Mouse (Mus musculus) thymus, postnatal 10 days (tissue): ENCODE results near the gene Nfia.

Experiments
- DNase-seq, 2 experiments: peaks; one replicate each; pipeline ENCODE4 v3.0.0; 2021; ENCODE audit warnings: low spot score in 2 of 2

Gene Nfia

DNA sequence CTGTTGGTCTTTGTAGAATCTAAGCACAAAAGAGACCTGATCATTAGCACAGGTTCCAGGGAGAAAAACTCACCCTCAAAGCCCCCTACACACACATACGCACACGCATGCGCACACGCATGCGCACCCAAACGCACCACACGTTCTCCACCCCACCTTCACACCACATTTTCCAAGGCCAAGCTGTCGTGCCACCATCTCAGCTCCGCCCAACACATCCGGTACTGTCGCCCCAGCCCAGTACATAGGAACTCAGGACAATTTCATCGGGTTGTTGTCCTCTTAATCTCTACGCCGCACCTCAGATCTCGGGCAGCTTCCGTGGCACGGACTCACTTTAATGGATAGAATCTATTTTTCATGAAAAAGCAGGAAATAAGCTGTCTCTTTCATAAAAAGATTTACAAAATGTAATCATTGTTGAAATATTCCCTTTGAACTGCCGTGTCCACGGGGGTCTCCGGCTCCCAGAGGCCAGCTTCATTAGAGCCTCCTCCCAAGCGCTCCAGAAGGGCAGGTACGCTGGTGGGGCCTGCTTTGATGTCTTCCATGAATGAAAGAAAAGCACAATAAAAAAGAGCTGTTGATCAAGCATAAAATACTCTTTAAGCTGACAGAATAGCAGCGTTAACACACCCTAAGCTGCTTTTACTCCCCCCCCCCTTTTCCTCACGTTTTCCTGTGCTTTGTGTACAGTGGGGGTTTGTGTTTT, 330.2 kb downstream of the Nfia start:
- no peak for DNase-seq

DNA sequence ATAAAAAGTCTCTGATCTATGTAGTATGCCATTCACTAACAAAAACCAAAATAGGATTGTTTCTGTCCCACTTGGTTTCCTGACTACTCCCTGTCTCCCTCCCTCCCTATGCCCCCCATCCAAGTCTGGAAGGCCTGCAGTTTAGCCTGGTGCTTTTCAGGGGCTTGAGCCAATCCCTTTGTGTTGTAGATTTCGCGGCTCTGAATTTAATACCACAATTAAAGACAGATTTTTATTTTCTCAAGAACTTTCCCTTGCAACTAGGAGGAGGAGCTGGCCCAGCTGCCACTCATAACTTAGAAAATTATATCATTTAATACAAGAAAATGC, 330.8 kb downstream of the Nfia start:
- DNase-seq: no peak

DNA sequence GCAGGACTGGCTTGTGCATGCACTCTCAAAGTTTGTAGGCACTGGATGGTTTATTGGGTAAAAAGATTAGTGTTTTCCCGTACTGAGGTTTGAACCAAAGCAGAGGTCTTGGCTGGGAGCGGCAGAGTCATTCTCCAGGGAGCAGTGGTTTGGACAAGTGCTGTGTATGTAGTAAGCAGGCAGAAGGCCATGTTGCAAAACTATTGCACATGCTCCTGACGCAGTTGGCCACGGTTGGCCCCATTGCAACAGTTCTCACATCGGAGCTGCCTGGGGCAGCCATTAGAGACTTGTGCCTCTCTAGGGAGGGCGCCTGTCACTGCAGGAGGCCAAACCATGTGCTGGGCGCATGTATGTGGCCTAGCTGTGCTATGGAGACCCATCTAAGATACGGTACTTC, 331.6 kb downstream of the Nfia start:
- no peak for DNase-seq

DNA sequence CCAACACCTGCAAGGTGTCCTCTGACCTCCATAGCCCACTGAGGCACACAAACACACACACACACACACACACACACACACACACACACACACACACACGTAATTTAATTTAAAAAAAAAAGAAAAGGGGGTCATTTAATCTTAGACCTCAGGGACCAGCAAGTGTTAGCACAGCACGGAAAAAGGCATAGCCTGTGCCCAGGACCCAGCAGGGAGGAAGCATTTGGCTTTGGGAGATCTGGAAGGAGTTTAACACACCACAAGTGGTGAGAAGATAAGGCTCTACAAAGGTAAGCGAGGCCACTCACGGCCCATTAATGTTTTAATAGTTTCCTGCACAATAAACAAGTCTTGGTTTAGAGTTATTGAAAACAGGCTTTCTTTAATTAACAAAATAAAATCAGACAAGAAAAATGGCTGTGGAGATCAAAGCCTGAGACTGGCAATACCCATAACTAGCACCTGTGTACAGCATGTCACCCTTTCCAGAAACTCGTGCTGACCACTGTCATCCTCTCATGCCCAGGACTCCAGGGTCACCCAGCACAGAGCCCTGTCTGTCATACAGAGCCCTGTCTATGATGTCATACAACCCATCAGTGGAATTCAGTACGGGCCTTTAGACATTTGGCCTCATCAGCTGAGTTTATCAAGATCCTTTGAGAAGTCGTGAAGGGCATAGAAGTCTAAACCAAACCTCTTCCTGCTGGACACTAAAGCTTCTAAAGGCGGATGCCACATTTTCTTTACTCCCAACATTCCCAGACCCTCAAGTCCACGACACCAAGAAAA, 332.6 kb downstream of the Nfia start:
- no peak for DNase-seq

DNA sequence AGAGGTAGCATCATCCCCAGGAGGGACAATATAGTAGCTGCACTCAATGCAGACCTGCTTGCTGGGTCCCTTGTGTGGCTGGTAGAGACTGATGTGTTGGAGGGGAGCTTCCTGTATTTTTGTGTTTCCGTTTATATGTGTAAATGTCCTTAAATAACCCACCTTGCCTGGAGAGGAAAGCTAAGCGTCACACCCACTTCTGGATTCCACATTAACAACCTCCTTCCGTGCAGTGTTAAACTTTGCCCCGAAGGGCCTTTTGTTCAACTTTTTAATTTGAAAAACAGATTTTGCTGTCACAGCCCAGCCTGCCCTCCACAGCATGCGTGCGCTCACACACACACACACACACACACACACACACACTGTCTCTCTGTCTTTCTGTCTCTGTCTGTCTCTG, 333.4 kb downstream of the Nfia start:
- DNase-seq: no peak

DNA sequence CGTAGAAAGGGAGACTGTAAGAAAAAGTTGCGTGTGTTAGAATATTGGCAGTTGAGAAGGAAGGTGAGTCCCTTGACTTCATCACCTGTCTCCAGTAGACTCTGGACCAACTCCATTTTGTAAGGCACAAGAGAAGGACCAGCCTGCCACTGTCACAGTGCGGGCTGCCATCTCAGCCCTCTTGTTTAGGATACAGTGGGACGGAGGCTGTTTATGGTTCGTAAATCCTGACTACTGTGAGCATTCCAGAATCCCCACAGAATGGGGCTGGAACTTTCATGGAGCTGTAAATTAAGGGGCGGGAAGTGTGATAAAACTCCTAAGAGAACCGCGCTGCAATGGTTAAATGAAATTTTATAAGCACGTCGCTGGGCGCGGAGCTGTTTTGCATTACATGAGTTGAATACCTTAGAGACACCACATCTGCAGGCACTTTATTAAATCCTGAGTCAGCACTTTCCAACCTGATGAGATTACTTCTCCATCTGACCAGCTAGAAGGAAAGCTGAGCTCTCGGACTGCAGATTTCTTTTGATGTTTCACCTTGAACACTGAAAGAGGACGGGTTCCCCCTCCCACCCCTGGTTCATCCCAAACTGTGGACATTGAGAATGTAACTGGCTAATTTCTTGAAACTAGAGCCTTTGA, 334.0 kb downstream of the Nfia start:
- DNase-seq: no peak

DNA sequence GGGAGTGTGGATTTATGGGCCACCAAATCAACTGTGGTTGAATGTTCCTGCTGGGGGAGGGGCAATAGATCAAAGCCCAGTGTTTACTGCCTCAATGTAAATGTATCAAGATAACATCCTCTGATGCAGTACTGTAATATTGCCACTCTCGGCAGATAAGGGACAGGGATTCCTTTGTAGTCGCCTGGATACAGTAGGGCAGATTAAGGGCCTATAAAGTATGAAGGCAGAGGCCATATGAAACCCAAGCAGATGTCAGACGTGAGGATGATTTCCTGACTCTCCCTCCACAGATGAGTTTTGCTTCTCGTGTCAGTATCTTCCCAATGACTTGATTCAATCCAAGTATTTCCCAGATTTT, 334.5 kb downstream of the Nfia start:
- no peak for DNase-seq

DNA sequence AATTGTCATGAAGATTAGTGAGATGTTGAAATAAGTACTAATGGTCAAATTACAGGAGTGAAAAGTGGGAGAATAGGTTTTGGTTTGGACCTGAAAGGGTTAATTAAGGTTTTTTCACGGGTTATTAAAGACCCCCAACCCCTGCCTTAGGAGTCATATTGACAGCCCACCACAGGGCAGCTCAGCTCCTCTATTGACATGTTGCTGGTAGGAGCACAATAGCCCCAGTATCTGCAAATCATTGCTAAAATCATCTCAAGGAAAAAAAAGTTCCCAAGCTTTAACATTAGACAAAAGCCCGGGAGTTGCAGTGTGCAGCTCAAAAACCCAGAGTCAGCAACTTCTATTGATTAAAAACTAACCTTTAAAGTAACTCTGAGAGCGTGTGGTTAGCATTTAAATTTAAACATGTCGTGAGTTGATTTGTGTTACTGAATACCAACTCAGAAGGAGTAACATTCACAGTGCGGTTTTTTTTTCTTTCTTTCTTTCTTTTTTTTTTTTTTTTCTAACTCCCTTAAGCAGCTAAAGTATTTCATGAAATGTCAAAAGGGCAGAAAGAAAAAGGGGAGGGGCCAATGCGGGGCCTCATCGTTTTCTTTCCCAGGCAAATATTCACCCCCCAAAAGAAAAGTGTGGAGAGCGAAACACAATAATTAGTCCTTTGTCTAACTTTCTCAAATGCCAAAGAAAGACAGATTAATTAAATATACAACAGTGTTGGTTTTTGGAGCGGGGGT, 335.6 kb downstream of the Nfia start:
- DNase-seq: no peak

DNA sequence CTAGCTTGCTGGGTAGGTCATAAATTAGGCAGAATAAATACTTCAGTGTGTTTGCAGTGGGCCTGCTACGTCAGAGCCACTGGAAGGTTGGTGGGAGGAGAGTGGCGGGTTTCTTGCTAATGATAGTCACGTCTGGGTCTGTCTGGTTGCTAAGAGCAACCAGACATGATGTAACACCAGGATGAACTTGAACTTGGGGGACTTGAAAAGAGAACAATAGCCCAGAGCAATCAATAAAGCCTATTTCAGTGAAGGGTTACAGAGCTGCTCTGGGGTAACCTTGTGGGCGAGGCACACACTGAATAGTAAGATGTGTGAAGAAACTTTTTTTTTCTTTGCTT, 336.1 kb downstream of the Nfia start:
- no peak for DNase-seq

DNA sequence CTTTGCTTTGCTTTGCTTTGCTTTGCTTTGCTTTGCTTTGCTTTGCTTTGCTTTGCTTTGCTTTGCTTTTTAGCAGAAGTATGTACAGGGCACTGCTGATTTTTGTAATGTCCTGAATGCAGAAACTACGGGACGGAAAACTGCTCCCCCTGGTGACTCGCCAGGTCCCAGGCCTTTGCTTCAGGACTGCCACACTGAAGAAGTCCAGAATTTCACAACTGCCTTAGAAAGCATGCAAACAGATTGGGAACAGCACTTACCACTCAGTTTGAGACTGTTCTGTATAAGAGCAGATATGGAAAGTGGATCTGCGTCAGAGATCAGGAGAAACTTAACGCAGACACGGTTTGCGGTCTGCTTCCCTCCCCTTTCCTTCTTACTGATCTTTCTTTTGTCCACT, 336.5 kb downstream of the Nfia start:
- DNase-seq: peak in 1 of 2 experiments; percentile 60

DNA sequence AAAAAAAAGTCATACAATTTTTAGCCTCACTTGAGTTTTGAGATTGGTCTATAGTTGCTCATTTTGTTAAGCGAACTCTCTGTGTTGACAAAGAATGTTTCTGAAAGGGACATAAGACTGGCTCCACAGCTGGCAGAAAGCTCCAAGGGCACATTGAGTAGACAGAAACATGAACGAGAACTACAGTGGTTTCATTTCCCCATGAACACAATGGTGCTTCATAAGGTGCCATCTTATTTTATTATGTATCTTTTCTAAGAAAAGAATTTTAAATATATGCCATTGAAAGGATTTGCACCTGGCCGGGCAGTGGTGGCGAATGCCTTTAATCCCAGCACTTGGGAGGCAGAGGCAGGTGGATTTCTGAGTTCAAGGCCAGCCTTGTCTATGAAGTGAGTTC, 337.4 kb downstream of the Nfia start:
- no peak for DNase-seq

DNA sequence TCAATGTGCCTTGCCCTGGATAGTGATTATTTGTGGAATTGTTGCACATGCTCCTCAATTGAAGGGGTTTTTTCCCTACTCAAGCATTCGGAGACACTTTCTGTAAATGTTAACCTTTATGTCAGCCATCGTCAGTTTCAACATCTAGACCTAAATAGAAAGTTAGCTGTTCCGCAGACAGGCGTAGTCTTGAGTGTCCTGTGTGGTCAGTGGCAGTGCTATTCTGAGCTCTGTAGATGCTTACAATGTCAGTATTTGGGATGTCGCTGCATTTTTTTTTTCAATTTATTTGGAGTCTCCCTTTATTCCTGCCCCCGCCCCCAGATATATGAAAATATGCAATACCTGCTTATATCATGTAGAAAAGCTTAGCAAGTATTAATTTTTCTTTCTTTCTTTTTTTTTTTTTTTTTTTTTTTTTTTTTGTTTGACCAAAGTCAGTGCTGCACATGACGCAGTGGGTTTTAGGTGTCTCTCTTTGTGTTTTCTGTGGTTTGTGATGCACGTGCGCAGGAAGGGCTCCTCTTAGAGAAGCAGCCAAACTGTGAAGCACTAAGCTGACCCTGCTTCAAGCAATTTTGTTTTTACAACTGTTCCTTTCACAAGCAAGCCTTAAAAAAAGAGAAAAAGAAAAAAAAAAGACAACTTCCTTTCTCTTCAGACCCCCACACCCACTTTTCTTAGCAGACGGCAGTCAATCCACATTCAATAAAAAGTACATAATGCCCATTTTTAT, 340.9 kb downstream of the Nfia start:
- peak; percentile 45 to 53 for DNase-seq

DNA sequence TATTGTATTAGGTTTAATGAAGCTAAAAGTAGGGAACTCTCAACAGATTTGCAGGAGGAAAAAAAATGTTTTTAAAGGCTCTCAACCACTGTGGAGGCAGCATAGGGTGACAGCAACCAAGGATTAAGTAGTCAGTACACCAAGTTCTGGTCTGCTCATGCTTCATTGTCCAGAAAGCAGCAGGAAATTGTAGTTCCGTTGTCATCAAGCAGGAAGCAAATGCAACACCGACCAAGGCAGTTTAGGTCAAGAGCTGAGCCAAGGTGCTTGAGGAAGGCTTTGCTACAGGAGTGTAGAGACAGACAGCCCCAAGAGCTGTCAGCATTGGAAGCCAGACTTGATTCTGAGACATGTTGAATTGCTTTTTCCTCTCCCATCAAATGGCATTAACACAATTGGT, 342.4 kb downstream of the Nfia start:
- DNase-seq: no peak

DNA sequence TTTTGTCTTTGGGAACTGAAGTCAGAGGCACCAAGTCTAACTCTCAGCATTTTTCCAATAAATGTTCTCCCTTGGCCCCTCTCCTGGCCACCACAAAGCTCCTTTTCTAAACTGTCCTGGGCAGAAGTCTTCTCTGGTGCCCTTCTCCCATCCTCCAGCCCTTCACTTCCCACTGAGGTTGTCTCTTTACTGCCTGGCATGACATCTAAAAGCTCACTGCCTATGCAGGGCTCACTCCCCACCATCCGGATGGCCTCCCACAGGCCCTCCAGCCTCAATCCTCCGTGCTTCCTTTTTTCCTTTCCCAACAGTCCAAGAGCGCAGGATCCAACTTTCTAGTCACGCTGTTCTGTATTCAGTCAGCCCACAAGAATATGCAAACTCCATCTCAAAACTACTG, 342.9 kb downstream of the Nfia start:
- no peak for DNase-seq

DNA sequence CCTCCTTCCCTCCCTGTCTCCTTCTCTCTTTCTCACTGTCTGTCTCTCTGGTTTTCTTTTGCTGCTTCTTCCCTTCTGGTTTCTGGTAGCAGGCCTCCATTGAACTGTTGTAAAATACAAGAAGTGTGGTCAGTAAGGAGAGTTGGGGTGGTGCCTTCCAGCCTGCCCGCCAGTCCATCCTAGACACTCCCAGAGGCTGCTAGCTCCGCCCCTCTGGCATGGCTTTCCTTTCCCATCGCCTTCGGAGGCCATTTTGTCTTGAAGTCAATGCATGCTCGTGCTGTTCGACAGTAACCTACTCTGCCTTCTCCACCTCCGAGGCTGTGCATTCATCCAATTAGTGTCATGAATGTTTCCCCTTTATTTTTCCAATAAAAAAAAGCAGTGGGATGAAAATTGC, 343.5 kb downstream of the Nfia start:
- DNase-seq: no peak

DNA sequence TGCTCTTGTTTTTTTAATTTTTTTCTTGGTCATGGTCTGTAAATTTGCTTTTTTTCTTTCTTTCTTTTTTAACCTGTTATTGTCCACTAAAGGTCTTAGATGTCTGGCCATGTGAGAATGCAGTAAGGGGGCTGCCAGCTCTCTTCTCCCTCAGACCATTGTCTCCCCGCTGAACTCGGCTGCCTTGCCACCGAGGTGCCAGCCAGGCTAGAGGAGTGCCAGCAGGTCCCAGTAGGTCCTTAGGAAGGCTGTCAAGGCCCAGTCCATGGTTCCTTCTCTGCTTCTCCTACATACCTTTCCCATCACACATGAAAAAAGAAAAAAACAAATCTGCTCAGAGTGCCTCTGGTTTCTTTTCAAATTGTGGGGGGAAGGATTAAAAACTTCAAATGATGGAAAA, 345.6 kb downstream of the Nfia start:
- DNase-seq: no peak

DNA sequence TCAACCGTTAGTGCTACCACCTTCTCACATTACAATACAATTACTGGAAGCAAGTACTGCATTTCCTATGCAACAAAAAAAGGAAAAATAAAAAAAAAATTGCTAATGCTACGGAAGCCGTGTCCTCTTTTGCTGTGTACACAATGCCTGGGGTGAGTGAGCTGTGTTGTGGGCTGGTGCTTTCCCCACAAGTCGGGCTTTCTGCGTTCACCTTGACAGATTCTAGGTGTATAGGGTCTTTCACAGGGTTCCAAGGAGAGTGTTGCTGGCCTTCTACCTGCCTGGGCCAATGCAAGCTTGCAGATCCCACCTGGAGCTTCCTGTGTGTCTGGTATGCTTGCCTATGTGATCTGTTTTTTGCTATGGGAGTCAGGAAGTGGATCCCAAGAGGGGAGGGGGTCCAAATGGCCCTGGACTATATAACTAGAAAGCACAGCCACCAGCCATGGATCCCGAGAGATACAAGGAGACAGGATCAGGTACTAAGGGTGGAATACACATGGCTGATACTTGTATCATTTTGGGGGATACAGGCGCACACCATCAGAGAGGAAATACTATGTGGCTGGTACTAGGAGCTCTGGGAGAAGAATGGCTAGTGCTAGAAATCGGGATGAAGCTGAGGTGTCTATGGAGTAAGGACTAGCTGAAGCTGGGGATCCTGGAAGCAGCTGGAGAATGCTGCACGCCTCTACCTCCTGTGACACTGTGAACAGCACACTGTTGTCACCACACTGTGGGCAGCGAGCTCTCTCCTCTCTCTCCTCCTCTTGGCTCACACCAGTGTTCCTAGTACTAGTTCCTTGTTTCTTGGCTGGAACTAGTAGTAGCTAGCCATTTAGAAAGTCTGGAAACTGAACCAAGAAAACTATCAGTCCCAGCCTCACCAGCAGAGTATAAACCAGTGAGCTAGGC, 346.5 kb downstream of the Nfia start:
- DNase-seq: no peak

DNA sequence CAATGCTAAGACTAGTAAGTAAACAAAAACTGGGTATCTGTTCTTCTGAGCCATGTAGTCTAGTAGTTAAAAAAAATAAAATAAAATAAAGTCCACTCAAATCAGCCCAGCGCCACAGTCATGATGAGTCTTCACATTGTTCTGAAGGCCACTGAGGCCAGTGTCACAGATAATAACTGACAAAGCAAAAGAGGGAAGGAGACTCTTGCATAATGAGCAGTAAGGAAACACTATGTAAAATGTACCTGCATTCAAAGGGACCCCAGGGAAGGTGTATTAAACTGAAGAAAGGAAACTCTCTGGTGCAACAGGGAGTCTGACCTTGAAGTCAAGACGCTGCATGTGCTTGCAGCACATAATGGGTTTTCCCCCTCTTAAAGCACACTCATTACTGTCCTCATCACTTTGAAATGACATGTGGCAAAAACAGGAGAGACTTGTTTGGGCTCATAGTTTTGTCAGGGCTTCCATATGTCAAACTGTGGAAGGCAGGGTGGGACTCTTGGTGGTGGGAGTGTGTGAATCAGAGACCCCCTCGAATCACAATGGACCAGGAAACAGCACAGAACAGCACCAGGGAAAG, 347.5 kb downstream of the Nfia start:
- no peak for DNase-seq

DNA sequence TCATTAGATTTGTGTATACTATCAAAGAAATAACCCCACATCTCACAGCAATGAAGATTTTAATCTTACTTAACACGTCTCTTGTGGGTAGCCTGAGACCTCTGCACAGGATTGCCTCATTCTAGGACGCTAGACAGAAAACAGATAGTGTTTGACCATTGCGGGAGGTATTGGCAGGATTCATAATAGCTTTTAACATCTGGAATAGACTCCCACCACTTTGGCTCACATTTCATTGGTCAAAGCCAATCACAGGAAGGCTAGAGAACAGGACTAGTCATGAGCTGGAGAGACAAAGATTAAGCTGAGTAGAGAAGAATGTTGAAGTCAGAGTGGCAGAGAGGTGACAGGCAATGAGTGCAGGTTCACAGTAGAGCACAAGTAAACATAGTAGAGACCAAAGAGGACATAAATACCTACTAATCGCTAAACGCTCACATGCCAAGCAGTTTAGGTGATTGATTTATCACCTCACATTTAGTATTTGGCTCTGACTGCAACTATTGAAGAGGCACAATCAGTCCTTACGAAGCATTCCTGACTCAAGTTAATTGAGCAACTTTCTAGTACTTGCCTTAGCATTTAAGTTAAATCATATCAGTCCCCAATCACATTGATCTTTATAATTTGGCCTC, 348.3 kb downstream of the Nfia start:
- DNase-seq: no peak
